In genomic region chr16:17853263-17853662, GRCm38 (mm10) we compare ENCODE assay signal across 29 mouse cellular contexts. TPM values are rescaled to one million over a fixed set of nuclear protein-coding genes. Genes with fewer than 3 reads are reported as not detected.
"Had no signal": no experiment of that assay in that cellular context is flagged by ENCODE, and none has a peak within 500 bp of the region (broad histone marks: within the 10 kb centered on the region; RNA-seq: fewer than 3 reads in every experiment).

No protein-coding gene starts in this region.

- DNase-seq: cerebellum, adult 9-10 months; cerebellum, postnatal 36 days; embryo, embryonic 11 days; forebrain, postnatal 0 days; gastrocnemius, adult 2 months; gastrocnemius, postnatal 10 days; gastrocnemius, postnatal 14 days; gastrocnemius, postnatal 25 days; gastrocnemius, postnatal 36 days; heart, adult 11 months; heart, adult 18-20 months; heart, adult 2 months had no signal

- H3K27ac ChIP-seq: embryonic facial prominence, embryonic 10.5 days; embryonic facial prominence, embryonic 12.5 days; embryonic facial prominence, embryonic 13.5 days; embryonic facial prominence, embryonic 15.5 days; forebrain, embryonic 10.5 days; forebrain, embryonic 12.5 days; forebrain, embryonic 13.5 days; forebrain, embryonic 15.5 days; gastrocnemius, adult 2 months; heart, adult 2 months; heart, embryonic 10.5 days had no signal

- H3K27me3 ChIP-seq: embryonic facial prominence, embryonic 12.5 days; embryonic facial prominence, embryonic 13.5 days; embryonic facial prominence, embryonic 15.5 days; forebrain, embryonic 12.5 days; forebrain, embryonic 13.5 days; forebrain, embryonic 15.5 days; heart, embryonic 12.5 days had no signal

- H3K4me3 ChIP-seq: embryonic facial prominence, embryonic 10.5 days; embryonic facial prominence, embryonic 12.5 days; embryonic facial prominence, embryonic 13.5 days; embryonic facial prominence, embryonic 15.5 days; erythroblast, embryonic 14.5 days; forebrain, embryonic 10.5 days; forebrain, embryonic 12.5 days; forebrain, embryonic 13.5 days; forebrain, embryonic 15.5 days; gastrocnemius, adult 2 months; heart, adult 2 months; heart, embryonic 10.5 days; heart, embryonic 12.5 days had no signal

- H3K4me1 ChIP-seq: embryonic facial prominence, embryonic 10.5 days; embryonic facial prominence, embryonic 12.5 days; embryonic facial prominence, embryonic 13.5 days; embryonic facial prominence, embryonic 15.5 days; forebrain, embryonic 13.5 days; forebrain, embryonic 15.5 days; heart, embryonic 10.5 days; heart, embryonic 12.5 days had no signal

RNA-seq across cellular contexts. Expression of gene B830017H08Rik, which starts 20.3 kb away (rescaled TPM):
- polyA plus RNA-seq: embryonic facial prominence, embryonic 10.5 days; embryonic facial prominence, embryonic 11.5 days; erythroblast, embryonic 14.5 days; forebrain, embryonic 10.5 days; forebrain, embryonic 11.5 days; forebrain, embryonic 12.5 days; gonadal fat pad, adult 2 months; heart, adult 2 months; heart, embryonic 10.5 days; heart, embryonic 11.5 days; heart, embryonic 12.5 days had no signal

RNA-seq across cellular contexts. Expression of gene Tssk1, which starts 40.8 kb away (rescaled TPM):
- polyA plus RNA-seq: embryonic facial prominence, embryonic 11.5 days; embryonic facial prominence, embryonic 13.5 days; embryonic facial prominence, embryonic 14.5 days; embryonic facial prominence, embryonic 15.5 days; erythroblast, embryonic 14.5 days; forebrain, embryonic 10.5 days; forebrain, embryonic 11.5 days; forebrain, embryonic 12.5 days; forebrain, embryonic 16.5 days; forebrain, postnatal 0 days; heart, embryonic 10.5 days had no signal
